Mouse (Mus musculus): ENCODE data around the gene Itgb3bp. TPM values are rescaled to one million over a fixed set of nuclear protein-coding genes. Genes with fewer than 3 reads are reported as not detected.
A peak's percentile ranks its signal among the peaks of the same experiment; 100 is the strongest.

Itgb3bp gene
- polyA plus RNA-seq, 1 experiment: 7.8 TPM

GRCm38 (mm10) chr4:99939711-99940505 is 10.3 kb upstream of the Itgb3bp start:
- TF ChIP-seq CTCF (IDR thresholded peaks at IDR 0.05; ENCODE audit: low read depth, low read length) (no peak), POLR2A (IDR thresholded peaks at IDR 0.05; ENCODE audit: borderline replicate concordance, low read depth, low read length) (no peak)
- H3K27ac ChIP-seq (ENCODE audit: insufficient read depth, low read depth, low read length): 0 out of 2 replicates have a peak overlapping the region, but pooled peaks have one; percentile 18
- H3K4me3 ChIP-seq (ENCODE audit: insufficient read depth, low read length): no peak overlapping the region
- peaks cover 31% of the 10 kb centered on the region for H3K4me1 ChIP-seq (ENCODE audit: control insufficient read depth, insufficient read depth, low read length)

DNA sequence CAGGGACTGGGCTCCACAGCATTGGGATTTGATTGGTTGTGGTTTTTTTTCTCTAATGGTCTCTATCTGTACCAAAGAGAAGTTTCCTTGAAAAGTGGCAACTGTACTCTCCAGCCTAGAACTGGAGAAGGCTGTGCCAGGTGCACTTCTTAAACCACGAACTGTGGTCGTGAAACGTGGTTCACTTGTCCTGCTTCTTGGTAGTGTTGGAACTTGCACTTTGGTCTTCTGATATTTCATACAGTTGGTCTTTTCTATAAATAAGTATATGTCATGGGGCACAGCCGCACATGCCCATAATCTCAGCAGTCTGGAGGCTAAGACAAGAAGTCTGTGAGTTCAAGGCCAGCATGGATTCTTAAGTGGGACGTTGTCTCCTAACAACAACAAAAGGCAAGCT is 6.7 kb upstream of the Itgb3bp start:
- Histone ChIP-seq H3K27ac (ENCODE audit: insufficient read depth, low read depth, low read length) (no peak overlapping the region), H3K4me3 (ENCODE audit: insufficient read depth, low read length) (no peak overlapping the region), H3K4me1 (ENCODE audit: control insufficient read depth, insufficient read depth, low read length) (peaks cover 47% of the 10 kb centered on the region)
- TF ChIP-seq POLR2A (IDR thresholded peaks at IDR 0.05; ENCODE audit: borderline replicate concordance, low read depth, low read length) (no peak), CTCF (IDR thresholded peaks at IDR 0.05; ENCODE audit: low read depth, low read length) (no peak)

DNA sequence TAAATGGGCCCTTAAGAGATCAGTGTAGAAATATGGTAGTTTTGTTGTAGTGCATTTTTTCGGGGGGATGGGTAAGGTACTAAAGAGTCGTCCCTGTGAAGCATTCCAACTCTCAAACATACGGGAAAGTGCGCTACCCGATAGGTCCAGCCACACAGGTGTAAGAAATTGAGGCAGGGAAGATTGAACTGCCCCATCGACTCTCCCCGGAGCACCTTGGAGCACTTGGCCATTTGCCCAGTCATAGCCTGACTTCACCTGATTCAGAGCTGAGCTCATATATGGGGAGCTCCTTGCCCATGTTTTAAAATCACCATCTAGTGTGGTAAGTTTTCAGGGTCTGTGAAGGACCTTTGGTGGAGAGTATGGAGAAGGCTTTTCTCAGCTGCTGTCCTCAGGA is 5.2 kb upstream of the Itgb3bp start:
- H3K27ac ChIP-seq (ENCODE audit: insufficient read depth, low read depth, low read length): no peak overlapping the region
- peaks cover 48% of the 10 kb centered on the region for H3K4me1 ChIP-seq (ENCODE audit: control insufficient read depth, insufficient read depth, low read length)
- TF ChIP-seq POLR2A (IDR thresholded peaks at IDR 0.05; ENCODE audit: borderline replicate concordance, low read depth, low read length): no peak
- TF ChIP-seq CTCF (IDR thresholded peaks at IDR 0.05; ENCODE audit: low read depth, low read length): no peak
- H3K4me3 ChIP-seq (ENCODE audit: insufficient read depth, low read length): no peak overlapping the region

DNA sequence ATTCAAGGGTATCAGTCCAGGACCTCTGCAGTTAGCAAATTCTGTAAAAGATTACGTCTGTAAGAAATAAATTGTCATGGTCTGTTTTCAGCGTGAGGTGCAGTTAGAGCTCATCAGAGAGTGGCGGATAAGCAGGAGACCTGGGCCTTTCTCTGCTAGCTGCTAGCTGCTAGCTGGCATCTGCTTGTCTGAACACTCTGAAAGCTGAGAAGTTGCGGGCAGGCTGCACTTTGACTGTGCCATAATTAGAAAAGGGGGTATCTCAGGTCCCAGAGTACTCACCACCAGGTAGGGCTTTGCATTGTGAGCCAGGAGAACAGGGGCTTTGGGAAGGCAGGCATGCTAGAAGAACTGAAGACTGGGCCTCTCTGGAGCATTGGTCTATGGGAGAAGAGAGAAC is 2.2 kb upstream of the Itgb3bp start:
- H3K4me1 ChIP-seq (ENCODE audit: control insufficient read depth, insufficient read depth, low read length): peaks cover 36% of the 10 kb centered on the region
- no peak overlapping the region for H3K27ac ChIP-seq (ENCODE audit: insufficient read depth, low read depth, low read length)
- no peak for TF ChIP-seq POLR2A (IDR thresholded peaks at IDR 0.05; ENCODE audit: borderline replicate concordance, low read depth, low read length)
- no peak for TF ChIP-seq CTCF (IDR thresholded peaks at IDR 0.05; ENCODE audit: low read depth, low read length)
- H3K4me3 ChIP-seq (ENCODE audit: insufficient read depth, low read length): no peak overlapping the region

- H3K4me3 ChIP-seq (ENCODE audit: insufficient read depth, low read length): no peak overlapping the region
- peaks cover 33% of the 10 kb centered on the region for H3K4me1 ChIP-seq (ENCODE audit: control insufficient read depth, insufficient read depth, low read length)
- no peak for TF ChIP-seq CTCF (IDR thresholded peaks at IDR 0.05; ENCODE audit: low read depth, low read length)
- no peak for TF ChIP-seq POLR2A (IDR thresholded peaks at IDR 0.05; ENCODE audit: borderline replicate concordance, low read depth, low read length)
- no peak overlapping the region for H3K27ac ChIP-seq (ENCODE audit: insufficient read depth, low read depth, low read length)
These were observed 1.6 kb upstream of the Itgb3bp start for GRCm38 (mm10) chr4:99931240-99931580.

DNA sequence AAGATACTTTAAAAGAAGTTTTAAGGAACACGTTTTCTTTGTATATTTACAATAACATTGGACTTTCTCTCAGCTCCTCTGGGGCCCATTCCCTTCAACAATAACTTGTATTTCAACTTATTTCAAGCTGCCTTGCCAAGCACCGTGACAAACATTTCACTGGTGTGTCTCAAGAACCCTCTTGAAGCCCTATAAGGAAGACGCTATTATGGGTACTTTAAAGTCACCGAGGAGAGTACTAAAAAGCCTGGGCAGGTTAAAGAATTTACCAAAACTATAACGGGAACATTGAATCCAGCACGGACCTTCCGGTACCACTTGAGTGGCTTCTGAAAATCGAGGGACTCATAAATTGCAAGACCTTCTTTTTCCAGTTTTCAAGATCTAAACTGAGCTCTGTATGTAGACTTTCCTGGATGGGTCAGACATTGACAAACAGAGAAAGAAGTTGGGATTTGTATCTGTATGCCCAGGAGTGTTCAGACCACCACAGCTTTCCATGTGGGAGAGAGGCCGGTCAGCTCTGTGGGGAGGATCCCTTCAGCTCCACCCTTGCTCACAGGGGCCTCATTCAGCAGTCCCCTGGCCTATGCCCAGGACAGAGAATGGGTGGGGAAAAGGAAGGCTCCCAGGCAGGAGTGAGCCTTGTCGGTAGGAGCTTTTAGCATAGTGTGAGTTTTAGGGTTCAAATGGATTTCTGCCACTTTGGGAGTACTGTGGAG is 1.1 kb upstream of the Itgb3bp start:
- Histone ChIP-seq H3K4me1 (ENCODE audit: control insufficient read depth, insufficient read depth, low read length) (peaks cover 32% of the 10 kb centered on the region), H3K4me3 (ENCODE audit: insufficient read depth, low read length) (peak overlapping the region; percentile 90), H3K27ac (ENCODE audit: insufficient read depth, low read depth, low read length) (no peak overlapping the region)
- TF ChIP-seq POLR2A (IDR thresholded peaks at IDR 0.05; ENCODE audit: borderline replicate concordance, low read depth, low read length) (no peak), CTCF (IDR thresholded peaks at IDR 0.05; ENCODE audit: low read depth, low read length) (no peak)

DNA sequence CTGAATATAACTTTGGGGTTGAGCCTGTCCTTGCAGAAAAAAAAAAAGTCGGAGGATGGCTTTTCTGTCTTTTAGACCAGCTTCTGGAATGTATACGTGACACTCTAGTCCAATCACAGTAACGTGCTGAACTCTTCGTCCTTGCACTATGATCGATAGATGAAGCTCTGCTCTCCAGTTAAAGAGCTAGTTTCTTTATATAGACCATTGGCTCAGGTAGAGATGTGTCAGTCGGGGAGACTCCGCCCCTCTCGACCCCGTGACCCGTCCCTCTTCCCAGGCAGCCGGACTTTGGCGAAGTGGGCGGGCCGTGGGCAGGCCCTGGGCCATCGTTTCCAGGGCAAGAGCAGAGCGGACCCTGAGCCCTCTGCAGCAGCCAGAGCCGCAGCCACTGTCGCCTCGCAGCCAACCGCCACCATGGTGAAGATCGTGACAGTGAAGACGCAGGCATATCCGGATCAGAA is 432 bp downstream of the Itgb3bp start, which contains the start of gene Pgm1:
Gene Pgm1, plus strand, starts transcription at position 266 of the 464 bp plus-strand sequence.
- H3K4me1 ChIP-seq (ENCODE audit: control insufficient read depth, insufficient read depth, low read length): peaks cover 28% of the 10 kb centered on the region
- TF ChIP-seq CTCF (IDR thresholded peaks at IDR 0.05; ENCODE audit: low read depth, low read length): no peak
- TF ChIP-seq POLR2A (IDR thresholded peaks at IDR 0.05; ENCODE audit: borderline replicate concordance, low read depth, low read length): no peak
- H3K27ac ChIP-seq (ENCODE audit: insufficient read depth, low read depth, low read length): peak within 1 kb of the TSS; percentile 77
- peak within 1 kb of the TSS; percentile 90 for H3K4me3 ChIP-seq (ENCODE audit: insufficient read depth, low read length)

GRCm38 (mm10) chr4:99928521-99928920 is 1.1 kb downstream of the Itgb3bp start:
- TF ChIP-seq POLR2A (IDR thresholded peaks at IDR 0.05; ENCODE audit: borderline replicate concordance, low read depth, low read length) (no peak), CTCF (IDR thresholded peaks at IDR 0.05; ENCODE audit: low read depth, low read length) (no peak)
- Histone ChIP-seq H3K4me1 (ENCODE audit: control insufficient read depth, insufficient read depth, low read length) (peaks cover 22% of the 10 kb centered on the region), H3K4me3 (ENCODE audit: insufficient read depth, low read length) (no peak overlapping the region), H3K27ac (ENCODE audit: insufficient read depth, low read depth, low read length) (no peak overlapping the region)

- no peak for TF ChIP-seq POLR2A (IDR thresholded peaks at IDR 0.05; ENCODE audit: borderline replicate concordance, low read depth, low read length)
- no peak for TF ChIP-seq CTCF (IDR thresholded peaks at IDR 0.05; ENCODE audit: low read depth, low read length)
- Histone ChIP-seq H3K27ac (ENCODE audit: insufficient read depth, low read depth, low read length) (no peak overlapping the region), H3K4me3 (ENCODE audit: insufficient read depth, low read length) (no peak overlapping the region), H3K4me1 (ENCODE audit: control insufficient read depth, insufficient read depth, low read length) (peaks cover 15% of the 10 kb centered on the region)
These were observed 3.2 kb downstream of the Itgb3bp start for GRCm38 (mm10) chr4:99926380-99926779.
